Mouse (Mus musculus): ENCODE measurements at regions not wholly inside any gene's neighbourhood (a gene's known extent, or its start where the extent isn't known, plus 50 kb on each side); places are given as distances from the start of the nearest gene placed in this dataset.

GRCm38 (mm10) chr4:53217608-53218290 is 58.1 kb upstream of the Abca1 start:
- DNase-seq = peak; percentile 65

- no peak for DNase-seq
These were observed 52.8 kb upstream of the Abca1 start for GRCm38 (mm10) chr4:53212541-53212940.

GRCm38 (mm10) chr4:53210685-53211084 is 51.0 kb upstream of the Abca1 start:
- DNase-seq = no peak

Data from liver (tissue).